Mouse (Mus musculus) gastrocnemius, postnatal 4 days (tissue): ENCODE results near the gene Stard13. TPM values are rescaled to one million over a fixed set of nuclear protein-coding genes. Genes with fewer than 3 reads are reported as not detected.
A peak's percentile ranks its signal among the peaks of the same experiment; 100 is the strongest.

Experiments used
- DNase-seq, 2 experiments: peaks; one replicate each; pipeline ENCODE4 v3.0.0; 2021 to 2022; ENCODE audit warnings: low spot score in 2 of 2, mixed read lengths in 2 of 2
- total RNA-seq, 2 experiments: library from RNA; stranded (reverse); gene quantifications; 2 replicates each; pipeline ENCODE4 v1.2.3; 2021

The Stard13 gene
- total RNA-seq, 2 experiments from 2014 or later, result 37.6 to 43.0 TPM

DNA sequence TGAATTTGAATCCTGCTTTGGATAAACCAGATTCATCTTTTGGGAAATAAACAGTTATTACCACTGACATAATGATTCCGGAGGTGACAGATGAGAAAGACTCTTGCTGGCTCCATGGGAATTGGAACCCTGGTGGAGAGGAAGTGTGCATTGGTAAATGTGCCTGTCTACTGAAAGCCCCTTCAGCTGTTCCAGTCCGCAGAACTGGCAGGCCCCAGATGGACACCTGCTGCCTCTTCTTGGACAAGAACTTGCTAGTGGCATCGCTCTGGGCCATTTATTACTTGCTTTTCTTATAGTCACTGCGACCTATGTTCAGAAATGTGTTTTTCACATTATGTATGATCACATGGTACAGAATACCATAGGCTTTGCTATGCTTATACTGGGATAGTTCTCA is 3.2 kb downstream of the Stard13 start:
- DNase-seq, result no peak

- no peak for DNase-seq
Observed at GRCm38 (mm10) chr5:151228367-151229005, 5.2 kb downstream of the Stard13 start.

GRCm38 (mm10) chr5:151223696-151224366 is 9.8 kb downstream of the Stard13 start:
- no peak for DNase-seq

GRCm38 (mm10) chr5:151222791-151223190 is 10.8 kb downstream of the Stard13 start:
- DNase-seq, result no peak

DNA sequence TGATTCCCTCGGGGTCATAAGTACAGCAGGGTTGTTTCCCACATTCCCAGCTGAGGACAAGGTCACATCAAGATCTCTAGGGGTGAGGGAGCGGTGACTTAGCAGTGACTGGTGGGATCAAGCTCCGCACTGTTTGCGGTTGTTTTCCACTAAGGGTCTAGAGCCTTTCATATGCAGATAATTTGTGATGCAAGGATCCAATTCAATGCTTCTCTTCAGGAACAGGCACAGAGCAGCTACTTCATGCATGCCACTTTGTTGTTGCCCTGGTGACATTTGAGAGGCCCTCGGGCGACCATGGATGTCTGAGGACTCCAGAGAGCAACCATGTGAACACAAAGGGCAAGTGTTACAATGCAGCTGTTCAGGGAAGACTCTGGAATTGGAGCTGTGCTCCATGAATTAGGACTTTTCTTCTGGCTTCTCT is 14.9 kb downstream of the Stard13 start:
- peak in 1 of 2 experiments; percentile 35 for DNase-seq

- DNase-seq, result no peak
Observed at GRCm38 (mm10) chr5:151213097-151213496, 20.5 kb downstream of the Stard13 start.

DNA sequence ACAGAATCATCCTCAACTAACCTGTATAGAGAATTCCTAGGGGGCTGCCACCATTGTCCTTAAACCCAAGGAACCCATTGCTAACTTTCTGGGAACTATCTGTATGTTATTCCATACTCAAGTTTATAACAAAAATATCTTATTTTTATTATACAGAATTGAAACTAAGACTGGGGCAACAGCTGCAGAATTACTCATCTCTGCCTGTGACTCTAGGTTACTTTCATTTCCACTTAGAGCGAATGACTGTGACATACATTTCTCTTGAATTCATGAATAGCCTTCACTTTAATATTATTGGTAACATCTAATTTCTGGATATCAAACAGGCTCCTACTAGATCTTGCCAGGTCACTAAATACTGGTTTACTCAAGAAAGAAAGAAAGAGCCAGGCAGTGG is 22.8 kb downstream of the Stard13 start:
- no peak for DNase-seq

GRCm38 (mm10) chr5:151210060-151210459 is 23.6 kb downstream of the Stard13 start:
- DNase-seq, result no peak

GRCm38 (mm10) chr5:151205017-151205416 is 28.6 kb downstream of the Stard13 start:
- no peak for DNase-seq

DNA sequence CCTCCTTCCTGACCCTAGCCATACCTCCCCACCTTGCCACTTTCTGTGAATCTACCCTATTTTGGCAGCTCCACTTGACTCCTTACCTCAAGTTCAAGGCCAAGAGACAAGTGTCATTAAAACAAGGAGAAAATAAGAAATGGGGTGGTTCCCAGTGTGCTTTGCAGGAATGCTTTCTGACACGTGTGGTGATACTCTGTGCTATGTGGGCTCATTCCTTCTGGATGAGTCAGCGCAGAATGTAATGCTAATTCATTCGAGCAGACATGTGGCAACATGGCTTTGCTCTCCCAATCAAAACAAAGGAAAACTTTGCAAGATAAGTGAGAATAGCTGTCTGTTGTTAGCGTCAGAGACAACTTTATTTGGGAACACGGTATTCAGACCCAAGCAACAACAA is 30.7 kb downstream of the Stard13 start:
- no peak for DNase-seq

DNA sequence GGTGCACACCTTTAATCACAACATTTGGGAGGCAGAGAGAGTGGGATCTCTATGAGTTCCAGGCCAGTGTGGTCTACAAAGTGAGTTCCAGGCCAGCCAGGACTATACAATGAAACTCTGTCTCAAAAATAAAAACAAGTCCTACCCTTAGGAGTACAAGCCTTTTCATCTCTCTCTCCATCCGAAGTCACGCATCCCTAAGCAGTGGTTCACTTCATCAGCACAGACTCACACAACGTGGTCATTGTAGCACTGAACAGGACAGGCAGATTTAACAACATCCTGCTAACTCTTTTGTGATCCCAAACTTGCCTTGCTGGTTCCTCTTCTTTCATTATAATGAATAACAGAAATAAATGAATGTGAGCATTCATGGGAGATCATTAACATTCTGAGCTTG is 32.4 kb downstream of the Stard13 start:
- no peak for DNase-seq

- DNase-seq, result no peak
Observed at GRCm38 (mm10) chr5:151199235-151199634, 34.4 kb downstream of the Stard13 start.

DNA sequence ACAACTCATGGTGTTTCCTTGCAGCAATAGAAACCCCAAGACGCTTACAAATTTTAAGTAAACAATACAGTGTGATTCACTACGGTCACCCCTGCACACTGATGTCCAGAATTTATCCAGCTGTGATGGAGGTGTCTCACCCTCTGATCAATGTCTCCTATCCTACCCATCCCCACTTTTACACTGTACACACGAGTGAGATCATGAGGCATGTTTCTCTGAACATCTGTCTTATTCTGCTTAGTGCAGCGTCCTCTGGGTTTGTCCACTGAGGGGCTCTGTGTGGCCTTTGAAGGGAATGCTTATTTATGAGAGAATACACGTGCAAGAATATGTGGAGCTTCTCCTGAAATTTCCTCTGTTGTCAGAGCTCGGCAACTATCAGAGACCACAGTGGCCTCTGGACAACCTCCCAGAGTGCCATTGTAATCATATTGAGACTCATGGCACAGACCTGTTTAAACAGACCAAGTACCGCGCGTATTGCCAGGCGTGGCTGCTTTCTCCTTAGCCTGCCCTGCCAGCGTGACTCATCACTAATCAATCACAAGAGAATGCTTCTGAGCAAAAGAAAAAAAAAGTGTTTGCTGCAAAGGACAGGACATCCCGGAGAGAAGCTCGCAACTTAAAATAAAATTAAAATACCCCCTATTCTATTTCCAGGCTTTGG is 36.9 kb downstream of the Stard13 start:
- no peak for DNase-seq

- no peak for DNase-seq
Observed at GRCm38 (mm10) chr5:151193885-151194520, 39.6 kb downstream of the Stard13 start.

DNA sequence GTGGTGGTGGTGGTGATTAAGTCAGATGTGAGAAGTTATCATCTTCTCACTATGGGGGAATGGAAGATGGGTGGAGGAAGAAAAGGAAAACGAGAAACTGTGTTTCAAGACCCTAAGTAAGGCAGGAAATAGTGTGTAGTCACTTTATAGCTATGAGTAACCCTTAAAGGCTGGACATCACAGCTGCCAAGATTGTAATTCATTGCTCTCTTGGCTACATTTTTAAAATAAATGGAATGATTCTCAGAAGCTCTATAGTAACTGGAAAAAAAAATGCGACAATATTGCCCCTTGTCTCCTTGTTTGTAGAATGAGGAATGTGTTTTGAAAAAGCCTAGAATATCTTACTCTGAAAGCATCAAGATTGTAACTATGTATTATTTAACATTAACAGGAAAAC is 41.4 kb downstream of the Stard13 start:
- no peak for DNase-seq

DNA sequence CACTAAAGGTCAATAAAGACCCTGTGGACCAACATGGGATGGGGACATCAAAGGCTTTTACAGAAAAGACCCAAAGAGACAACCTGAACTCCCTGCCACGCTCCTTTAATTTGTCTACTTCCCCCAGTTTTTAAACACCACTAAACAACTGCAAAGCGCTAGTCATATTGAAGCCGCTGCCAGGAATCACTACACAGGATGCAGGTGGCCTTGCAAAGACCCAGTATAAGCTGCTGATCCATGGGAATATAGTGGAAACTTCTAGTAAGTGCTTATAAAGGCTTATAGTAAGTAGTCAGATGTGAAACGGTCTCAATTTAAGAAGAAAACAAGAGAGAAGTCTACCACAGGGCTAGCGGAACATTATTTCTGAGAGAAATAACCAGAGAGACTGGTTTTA is 42.9 kb downstream of the Stard13 start:
- no peak for DNase-seq

GRCm38 (mm10) chr5:151189789-151190378 is 43.8 kb downstream of the Stard13 start:
- DNase-seq, result peak; percentile 36 to 61

DNA sequence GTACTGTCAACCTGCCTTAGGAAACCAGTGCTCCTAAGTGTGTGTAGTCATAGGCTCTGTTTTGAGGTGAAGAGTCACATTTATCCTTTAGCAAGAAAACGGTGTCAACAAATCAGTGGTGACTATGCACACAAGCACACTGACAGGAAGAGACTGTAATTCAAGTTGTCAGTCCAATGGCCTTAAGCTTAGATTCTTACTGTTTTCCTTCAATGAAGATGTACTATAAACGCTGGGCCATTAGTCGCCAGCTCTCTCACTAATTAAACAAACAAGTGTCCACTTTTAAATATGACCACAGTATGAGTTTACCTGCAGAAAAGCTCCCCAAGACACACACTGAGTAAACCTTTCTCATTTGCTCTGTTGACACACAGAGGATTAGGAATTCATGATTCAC is 44.3 kb downstream of the Stard13 start:
- no peak for DNase-seq

GRCm38 (mm10) chr5:151188659-151189058 is 45.0 kb downstream of the Stard13 start:
- DNase-seq, result no peak

GRCm38 (mm10) chr5:151187336-151187735 is 46.3 kb downstream of the Stard13 start:
- no peak for DNase-seq

DNA sequence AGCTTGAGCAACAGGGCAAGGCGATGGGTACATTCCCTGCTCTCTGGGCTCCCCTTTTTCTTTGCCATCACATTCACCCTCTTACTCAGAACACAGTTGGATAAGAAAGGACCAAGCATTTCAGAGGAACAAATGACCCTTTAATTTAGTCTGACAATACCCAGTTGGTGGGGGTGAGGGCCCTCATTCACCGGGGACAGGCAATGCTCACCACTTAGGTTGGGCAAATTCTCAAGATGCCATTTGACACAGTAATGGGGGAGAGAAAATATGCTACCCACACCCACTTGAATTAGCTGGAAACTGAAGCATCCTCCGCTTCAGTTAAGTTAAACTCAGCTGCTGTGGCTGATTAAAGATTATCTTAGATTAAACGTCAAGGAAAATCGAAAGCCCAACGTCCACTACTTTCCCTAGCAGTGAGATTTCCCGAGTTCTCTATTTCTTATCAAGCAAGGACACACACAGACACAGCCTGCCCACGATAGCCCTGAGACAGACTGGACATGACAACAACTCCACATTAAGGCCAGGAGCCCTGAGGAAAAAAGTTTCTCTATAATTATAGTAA is 48.3 kb downstream of the Stard13 start:
- no peak for DNase-seq
